Mouse (Mus musculus) erythroblast, embryonic 14.5 days (primary cell): ENCODE results near the gene Sel1l. TPM values are rescaled to one million over a fixed set of nuclear protein-coding genes. Genes with fewer than 3 reads are reported as not detected.
A peak's percentile ranks its signal among the peaks of the same experiment; 100 is the strongest.
"Not testable (repeated sequence)": the region's sequence is repeated elsewhere in the genome, so short reads cannot be mapped to it uniquely, and the experiment has no call there.

Experiments
- H3K27me3 ChIP-seq: 2 replicates; pipeline ENCODE4 v1.6.1; 2012; ENCODE audit warnings: inconsistent platforms; ENCODE audit not compliant: control insufficient read depth
- H3K36me3 ChIP-seq: 2 replicates; pipeline ENCODE4 v1.6.1; 2012; ENCODE audit warnings: mild to moderate bottlenecking, inconsistent platforms; ENCODE audit not compliant: control insufficient read depth
- H3K4me1 ChIP-seq: 2 replicates; pipeline ENCODE4 v1.6.1; 2012; ENCODE audit warnings: inconsistent platforms; ENCODE audit not compliant: control insufficient read depth
- H3K4me3 ChIP-seq: replicated peaks from 2 replicates; pipeline ENCODE3; 2012; ENCODE audit warnings: moderate library complexity, mild to moderate bottlenecking, inconsistent platforms
- H3K9me3 ChIP-seq: 2 replicates; pipeline ENCODE4 v1.6.1; 2012; ENCODE audit warnings: low read length, inconsistent platforms, mixed read lengths; ENCODE audit not compliant: control insufficient read depth
- GATA1 ChIP-seq: IDR thresholded peaks from 2 replicates; pipeline ENCODE4 v1.6.1; 2012; ENCODE audit warnings: low read length, inconsistent platforms, mixed read lengths
- TAL1 ChIP-seq: IDR thresholded peaks from 3 replicates; pipeline ENCODE4 v1.6.1; 2012; ENCODE audit warnings: low read length, inconsistent platforms, mixed read lengths
- polyA plus RNA-seq: library from polyadenylated mRNA; stranded (reverse); fragments of >175 nt; gene quantifications from 2 replicates; pipeline ENCODE4 v1.2.3, GENCODE M21; 2012

The Sel1l gene
- polyA plus RNA-seq, 1 experiment, result 0.30 TPM

- Histone ChIP-seq H3K36me3 (no peaks in the 10 kb centered on the region), H3K4me1 (peaks cover 4% of the 10 kb centered on the region; the same call in 1 of the 2 replicates), H3K27me3 (no peaks in the 10 kb centered on the region), H3K4me3 (no peak overlapping the region), H3K9me3 (no peaks in the 10 kb centered on the region)
- TF ChIP-seq TAL1 (no peak), GATA1 (no peak)
Observed at GRCm38 (mm10) chr12:91789801-91790200, 59.2 kb downstream of the Sel1l start.

- not testable (repeated sequence) for H3K4me1 ChIP-seq, H3K36me3 ChIP-seq, H3K9me3 ChIP-seq, H3K4me3 ChIP-seq, H3K27me3 ChIP-seq
Observed at GRCm38 (mm10) chr12:91788446-91788845, 60.5 kb downstream of the Sel1l start.

- Histone ChIP-seq H3K27me3 (no peaks in the 10 kb centered on the region), H3K4me1 (peaks cover 2% of the 10 kb centered on the region; the same call in 1 of the 2 replicates), H3K4me3 (no peak within 1 kb of the TSS), H3K36me3 (no peaks in the 10 kb centered on the region), H3K9me3 (no peaks in the 10 kb centered on the region)
- no peak for TF ChIP-seq TAL1
- no peak for TF ChIP-seq GATA1
Observed at GRCm38 (mm10) chr12:91787959-91788437, 61.0 kb downstream of the Sel1l start, which contains the start of gene Ston2. Gene Ston2, minus strand, starts transcription at chr12:91788387.

- H3K4me1 ChIP-seq, result peaks cover 2% of the 10 kb centered on the region; the same call in 1 of the 2 replicates
- no peaks in the 10 kb centered on the region for H3K27me3 ChIP-seq
- TF ChIP-seq TAL1 (no peak), GATA1 (no peak)
- no peak overlapping the region for H3K4me3 ChIP-seq
- H3K9me3 ChIP-seq, result no peaks in the 10 kb centered on the region
- H3K36me3 ChIP-seq, result no peaks in the 10 kb centered on the region
Observed at GRCm38 (mm10) chr12:91786355-91786754, 62.6 kb downstream of the Sel1l start.

GRCm38 (mm10) chr12:91781432-91781831, 67.5 kb downstream of the Sel1l start:
- no peak overlapping the region for H3K4me3 ChIP-seq
- H3K27me3 ChIP-seq, result peaks cover 28% of the 10 kb centered on the region
- H3K4me1 ChIP-seq, result peaks cover 22% of the 10 kb centered on the region
- H3K9me3 ChIP-seq, result no peaks in the 10 kb centered on the region
- TF ChIP-seq TAL1 (no peak), GATA1 (no peak)
- H3K36me3 ChIP-seq, result no peaks in the 10 kb centered on the region

- TF ChIP-seq GATA1, result no peak
- no peak for TF ChIP-seq TAL1
- no peaks in the 10 kb centered on the region for H3K36me3 ChIP-seq
- H3K4me1 ChIP-seq, result peaks cover 25% of the 10 kb centered on the region
- no peaks in the 10 kb centered on the region for H3K9me3 ChIP-seq
- H3K4me3 ChIP-seq, result no peak overlapping the region
- H3K27me3 ChIP-seq, result peaks cover 29% of the 10 kb centered on the region
Observed at GRCm38 (mm10) chr12:91780531-91780930, 68.4 kb downstream of the Sel1l start.

- Histone ChIP-seq H3K4me3 (peak overlapping the region; percentile 74), H3K9me3 (no peaks in the 10 kb centered on the region), H3K27me3 (peaks cover 29% of the 10 kb centered on the region), H3K36me3 (no peaks in the 10 kb centered on the region), H3K4me1 (peaks cover 25% of the 10 kb centered on the region)
- TF ChIP-seq GATA1 (no peak), TAL1 (no peak)
Observed at GRCm38 (mm10) chr12:91779004-91779365, 70.0 kb downstream of the Sel1l start.

GRCm38 (mm10) chr12:91778211-91779003, 70.5 kb downstream of the Sel1l start:
- no peaks in the 10 kb centered on the region for H3K36me3 ChIP-seq
- H3K4me1 ChIP-seq, result peaks cover 25% of the 10 kb centered on the region
- peaks cover 29% of the 10 kb centered on the region for H3K27me3 ChIP-seq
- H3K9me3 ChIP-seq, result no peaks in the 10 kb centered on the region
- TF ChIP-seq GATA1, result no peak
- TF ChIP-seq TAL1, result no peak
- H3K4me3 ChIP-seq, result peak overlapping the region; percentile 74

- H3K9me3 ChIP-seq, result no peaks in the 10 kb centered on the region
- H3K4me1 ChIP-seq, result peaks cover 28% of the 10 kb centered on the region
- peaks cover 29% of the 10 kb centered on the region for H3K27me3 ChIP-seq
- H3K36me3 ChIP-seq, result no peaks in the 10 kb centered on the region
- no peak overlapping the region for H3K4me3 ChIP-seq
- TF ChIP-seq TAL1, result no peak
- no peak for TF ChIP-seq GATA1
Observed at GRCm38 (mm10) chr12:91776342-91776741, 72.6 kb downstream of the Sel1l start.

GRCm38 (mm10) chr12:91774811-91775284, 74.1 kb downstream of the Sel1l start:
- peaks cover 28% of the 10 kb centered on the region for H3K4me1 ChIP-seq
- H3K27me3 ChIP-seq, result peaks cover 29% of the 10 kb centered on the region
- no peak for TF ChIP-seq TAL1
- no peak for TF ChIP-seq GATA1
- no peak overlapping the region for H3K4me3 ChIP-seq
- H3K36me3 ChIP-seq, result no peaks in the 10 kb centered on the region
- H3K9me3 ChIP-seq, result no peaks in the 10 kb centered on the region
